Mouse (Mus musculus): ENCODE measurements around the gene Klrb1f.

- TF ChIP-seq POLR2A (IDR thresholded peaks at IDR 0.05; ENCODE audit: borderline replicate concordance, extremely low read depth, low read depth, low read length) (no peak), CTCF (IDR thresholded peaks at IDR 0.05; ENCODE audit: insufficient read depth, low read length) (no peak)
These were observed 20.8 kb downstream of the Klrb1f start for GRCm38 (mm10) chr6:129066530-129066929.

Data from lung, adult 2 months (tissue).